Mouse (Mus musculus): Measurements from ENCODE around the gene Safb. TPM values are rescaled to one million over a fixed set of nuclear protein-coding genes. Genes with fewer than 3 reads are reported as not detected.

Safb gene
- polyA plus RNA-seq, 3 experiments from 2014 or later: 36.9 to 55.3 (median 39.7) TPM

GRCm38 (mm10) chr17:56561866-56562265 is 22.8 kb upstream of the Safb start:
- ATAC-seq: no peak

GRCm38 (mm10) chr17:56566293-56566692 is 18.3 kb upstream of the Safb start:
- ATAC-seq: no peak

GRCm38 (mm10) chr17:56566918-56567317 is 17.7 kb upstream of the Safb start:
- no peak for ATAC-seq

GRCm38 (mm10) chr17:56567370-56567769 is 17.3 kb upstream of the Safb start:
- no peak for ATAC-seq

GRCm38 (mm10) chr17:56570287-56570686 is 14.3 kb upstream of the Safb start:
- no peak for ATAC-seq

GRCm38 (mm10) chr17:56572154-56572553 is 12.5 kb upstream of the Safb start:
- ATAC-seq: no peak

DNA sequence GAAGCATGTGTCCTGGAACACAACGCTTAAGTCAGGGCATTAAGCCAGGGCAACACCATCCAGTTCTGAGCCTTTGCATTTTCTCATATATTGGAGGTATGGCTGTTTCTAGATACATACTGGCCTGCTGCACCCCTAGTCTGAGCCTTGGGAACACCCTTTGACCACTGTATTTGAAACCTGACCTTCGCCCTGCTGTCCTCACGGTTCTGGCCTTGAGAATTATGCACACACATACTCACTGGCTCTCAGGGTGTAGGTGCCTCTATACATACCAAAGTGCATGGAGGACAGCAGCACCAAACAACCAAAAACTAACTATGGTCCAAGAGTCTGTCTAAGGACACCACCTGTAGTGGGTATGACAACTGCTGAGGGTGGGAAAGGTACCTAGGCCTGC is 11.7 kb upstream of the Safb start:
- no peak for ATAC-seq

DNA sequence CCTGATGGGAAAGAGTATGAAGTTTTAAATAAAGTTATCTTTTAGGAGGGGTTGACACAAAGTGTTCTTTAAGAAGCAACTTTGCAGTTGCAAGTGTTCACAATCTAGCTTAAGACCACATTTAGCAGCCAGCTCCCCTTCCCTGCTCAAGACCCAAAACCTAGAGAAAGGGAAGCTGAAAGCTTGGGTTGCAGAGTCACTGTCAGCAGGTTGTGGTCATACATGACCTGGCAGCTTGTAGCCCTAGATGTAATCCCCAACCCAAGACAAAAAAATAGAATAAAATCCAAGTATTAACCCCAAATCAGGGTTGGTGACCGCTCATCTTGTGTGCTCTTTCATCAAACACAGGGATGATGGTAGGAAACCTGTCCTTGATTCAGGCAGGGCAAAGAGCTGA is 1.6 kb upstream of the Safb start:
- ATAC-seq: no peak

GRCm38 (mm10) chr17:56583611-56584256 is 891 bp upstream of the Safb start:
- no peak for ATAC-seq

DNA sequence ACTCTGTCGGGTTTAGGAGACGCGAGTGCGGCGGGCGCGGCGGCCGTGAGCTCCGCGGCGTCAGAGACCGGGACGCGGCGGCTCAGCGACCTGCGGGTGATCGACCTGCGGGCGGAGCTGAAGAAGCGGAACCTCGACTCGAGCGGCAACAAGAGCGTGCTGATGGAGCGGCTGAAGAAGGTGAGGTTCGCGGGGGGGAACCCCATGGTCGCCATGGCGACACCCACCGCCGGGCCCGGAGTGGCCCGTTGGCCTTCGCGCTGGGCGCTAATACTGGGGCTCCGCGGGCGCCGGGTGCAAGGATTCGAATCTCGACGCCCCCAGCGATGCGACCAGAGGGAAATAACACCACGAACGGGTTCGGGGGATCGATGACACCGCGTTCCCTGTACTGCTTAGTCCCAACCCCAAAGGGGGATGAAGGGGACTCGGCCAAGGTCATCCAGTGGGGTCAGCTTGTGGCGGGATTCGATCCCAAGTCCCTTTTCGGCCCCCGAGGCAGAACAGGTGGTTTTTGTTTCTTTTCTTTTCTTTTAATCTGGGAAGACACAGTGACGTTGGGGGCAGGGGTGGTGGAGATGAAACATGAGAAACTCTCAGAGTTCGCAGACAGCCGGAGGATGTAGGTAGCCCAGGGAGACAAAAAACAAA is 671 bp downstream of the Safb start:
- peak; percentile 22 for ATAC-seq

- ATAC-seq: no peak
These were observed 3.1 kb downstream of the Safb start for GRCm38 (mm10) chr17:56587773-56588172.

GRCm38 (mm10) chr17:56588921-56589320 is 4.3 kb downstream of the Safb start:
- ATAC-seq: no peak

- ATAC-seq: no peak
These were observed 7.9 kb downstream of the Safb start for GRCm38 (mm10) chr17:56592553-56592952.

- ATAC-seq: no peak
These were observed 9.1 kb downstream of the Safb start for GRCm38 (mm10) chr17:56593527-56594271.

DNA sequence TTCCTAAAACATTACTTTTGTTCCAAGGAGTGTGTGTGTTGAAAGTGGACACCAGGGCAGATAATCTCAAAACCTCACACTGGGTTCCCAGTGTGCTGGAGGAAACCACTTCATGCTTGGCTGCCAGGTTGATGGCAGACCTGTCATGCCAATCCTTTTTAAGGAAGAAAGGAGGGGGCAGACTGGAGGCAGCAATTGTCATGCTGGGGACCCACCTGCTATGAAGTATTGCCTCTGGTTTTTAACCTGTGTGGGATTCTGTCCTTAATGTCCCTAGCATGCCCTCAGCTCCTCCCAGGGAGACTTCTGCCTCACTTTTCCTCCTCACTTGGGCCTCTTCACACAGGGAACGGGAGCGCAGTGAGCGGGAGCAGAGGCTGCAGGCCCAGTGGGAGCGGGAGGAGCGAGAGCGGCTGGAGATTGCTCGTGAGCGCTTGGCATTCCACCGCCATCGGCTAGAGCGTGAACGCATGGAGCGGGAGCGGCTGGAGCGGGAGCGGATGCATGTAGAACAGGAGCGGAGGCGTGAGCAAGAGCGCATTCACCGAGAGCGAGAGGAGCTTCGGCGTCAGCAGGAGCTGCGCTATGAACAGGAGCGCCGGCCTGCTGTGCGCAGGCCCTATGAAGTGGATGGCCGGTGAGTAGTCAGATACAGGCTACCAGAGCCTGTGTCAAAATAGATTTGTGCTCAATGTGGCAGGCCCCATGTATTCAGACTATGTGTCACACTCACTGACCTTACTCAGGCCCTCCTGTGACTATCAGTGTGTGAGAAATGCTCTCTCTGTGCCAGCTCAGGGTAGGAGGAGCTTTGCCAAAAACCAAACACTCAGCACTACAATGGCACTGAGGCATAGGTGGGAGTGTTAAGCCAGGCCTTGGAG is 18.8 kb downstream of the Safb start:
- ATAC-seq: no peak

DNA sequence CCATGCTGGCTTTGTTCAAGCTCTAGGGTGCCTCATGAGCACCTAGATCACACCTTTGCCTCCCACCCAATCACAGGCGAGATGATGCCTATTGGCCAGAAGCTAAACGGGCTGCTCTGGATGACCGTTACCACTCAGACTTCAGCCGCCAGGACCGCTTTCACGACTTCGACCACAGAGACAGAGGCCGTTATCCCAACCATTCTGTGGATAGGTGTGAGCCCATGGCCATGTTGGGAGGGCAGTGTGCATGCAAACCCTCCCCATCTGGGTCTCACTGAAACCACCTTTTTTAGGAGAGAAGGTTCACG is 19.4 kb downstream of the Safb start:
- no peak for ATAC-seq

GRCm38 (mm10) chr17:56604422-56604821 is 19.8 kb downstream of the Safb start:
- no peak for ATAC-seq

- ATAC-seq: no peak
These were observed 20.8 kb downstream of the Safb start for GRCm38 (mm10) chr17:56605431-56605830.

- ATAC-seq: no peak
These were observed 23.0 kb downstream of the Safb start for GRCm38 (mm10) chr17:56607521-56608062.

GRCm38 (mm10) chr17:56608699-56609098 is 24.1 kb downstream of the Safb start:
- ATAC-seq: no peak

DNA sequence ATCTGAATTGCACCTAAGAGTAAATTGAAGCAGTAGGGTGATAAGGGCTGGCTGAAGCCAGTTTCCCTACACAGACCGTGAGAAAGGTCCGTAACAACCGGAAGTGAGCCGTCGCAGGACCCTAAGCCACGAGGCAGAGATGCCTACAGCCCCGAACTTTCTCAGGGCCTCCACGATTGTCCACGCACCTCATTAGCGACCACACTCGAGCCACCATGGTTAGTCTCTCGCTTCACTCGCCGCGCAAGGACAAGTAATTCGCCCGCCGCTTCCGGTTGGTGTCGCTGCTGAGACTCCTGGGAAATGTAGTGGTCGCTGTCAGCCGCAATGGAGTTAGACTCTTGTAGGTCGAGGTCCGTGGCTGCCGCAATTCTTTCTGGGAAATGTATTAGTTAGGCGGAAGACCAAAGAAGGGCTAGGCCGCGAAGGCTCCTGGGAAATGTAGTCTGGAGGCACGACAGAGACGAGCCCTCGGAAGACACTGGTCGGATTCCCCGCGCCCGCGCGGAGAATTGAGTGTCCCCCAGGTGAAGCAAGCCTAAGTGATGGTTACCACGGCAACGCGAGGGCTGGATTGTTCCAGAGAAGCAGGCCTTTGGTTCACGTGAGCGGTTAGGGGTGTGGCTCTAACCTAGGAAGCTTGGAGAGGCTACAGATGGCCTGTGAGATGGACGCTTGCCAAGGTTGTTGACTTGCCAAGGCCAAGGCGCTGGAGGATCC is 25.0 kb downstream of the Safb start, which contains the start of gene 2410015M20Rik:
2410015M20Rik (minus strand) TSS at position 320 of the 720 bp plus-strand sequence.
- peak; percentile 87 for ATAC-seq

GRCm38 (mm10) chr17:56611323-56611722 is 26.7 kb downstream of the Safb start:
- ATAC-seq: no peak

Measured in inflammation-experienced regulatory T-cells, adult 6 months (primary cell).